Mouse (Mus musculus) ES-E14 (cell line): ENCODE results near the gene Fbxo31.

Source experiments
- CHD2 ChIP-seq: IDR thresholded peaks from 2 replicates; pipeline ENCODE4 v1.6.1; 2014; ENCODE audit warnings: mild to moderate bottlenecking, low read depth, low read length, inconsistent platforms
- HCFC1 ChIP-seq: IDR thresholded peaks from 2 replicates; pipeline ENCODE4 v1.6.1; 2012; ENCODE audit warnings: low read length, inconsistent platforms, borderline replicate concordance; ENCODE audit not compliant: insufficient read depth
- MAFK ChIP-seq: IDR thresholded peaks from 2 replicates; pipeline ENCODE4 v1.6.1; 2014; ENCODE audit warnings: mild to moderate bottlenecking, low read depth, low read length, inconsistent platforms; ENCODE audit not compliant: insufficient read depth
- ZC3H11A ChIP-seq: IDR thresholded peaks from 2 replicates; pipeline ENCODE4 v1.6.1; 2012; ENCODE audit warnings: low read depth, mild to moderate bottlenecking, inconsistent platforms, low read length, borderline replicate concordance
- ZNF384 ChIP-seq: IDR thresholded peaks from 2 replicates; pipeline ENCODE4 v1.6.1; 2012; ENCODE audit warnings: low read depth, low read length, inconsistent platforms

GRCm38 (mm10) chr8:121589205-121589726 is 10.7 kb upstream of the Fbxo31 start:
- TF ChIP-seq MAFK (no peak), ZC3H11A (no peak), ZNF384 (no peak), CHD2 (no peak), HCFC1 (no peak)
